Mouse (Mus musculus): Measurements from ENCODE around the gene Mrpl53.

GRCm38 (mm10) chr6:83135571-83136161, 26.8 kb downstream of the Mrpl53 start:
- TF ChIP-seq CTCF (IDR thresholded peaks at IDR 0.05; ENCODE audit: low read depth), result no peak
- TF ChIP-seq EP300 (IDR thresholded peaks at IDR 0.05; ENCODE audit: low read depth), result no peak

Measured in liver, embryonic 14.5 days (tissue).